Mouse (Mus musculus): ENCODE measurements at regions not wholly inside any gene's neighbourhood (a gene's known extent, or its start where the extent isn't known, plus 50 kb on each side); places are given as distances from the start of the nearest gene placed in this dataset.

GRCm38 (mm10) chr6:67129626-67130025 is 92.4 kb upstream of the Gadd45a start:
- no peak for TF ChIP-seq CTCF (IDR thresholded peaks at IDR 0.05; ENCODE audit: extremely low read depth, insufficient read depth, insufficient read length, insufficient replicate concordance)
- Histone ChIP-seq H3K4me1 (ENCODE audit: control insufficient read depth, insufficient read depth, insufficient read length) (peaks cover 4% of the 10 kb centered on the region; the same call in 1 of the 2 replicates), H3K27ac (ENCODE audit: insufficient read depth, low read length) (no peak overlapping the region), H3K27me3 (ENCODE audit: control insufficient read depth, insufficient read depth, low read length) (no peaks in the 10 kb centered on the region), H3K36me3 (ENCODE audit: control insufficient read depth, insufficient read depth, low read length) (no peaks in the 10 kb centered on the region), H3K4me3 (ENCODE audit: extremely low read depth, insufficient read depth, insufficient read length) (no peak overlapping the region)
- WGBS = 77% methylated on average over 10 of the region's 10 CpGs
- DNase-seq (ENCODE audit: low read depth in 1 of 2, low spot score in 2 of 2) = no peak

- no peak overlapping the region for H3K27ac ChIP-seq (ENCODE audit: insufficient read depth, low read length)
- TF ChIP-seq POLR2A (IDR thresholded peaks at IDR 0.05; ENCODE audit: low read depth, low read length) (no peak), CTCF (IDR thresholded peaks at IDR 0.05; ENCODE audit: extremely low read depth, insufficient read depth, insufficient read length, insufficient replicate concordance) (no peak)
- WGBS = 20% methylated on average over 16 of the region's 16 CpGs
- H3K4me3 ChIP-seq (ENCODE audit: extremely low read depth, insufficient read depth, insufficient read length) = no peak overlapping the region
- DNase-seq (ENCODE audit: low read depth in 1 of 2, low spot score in 2 of 2) = no peak
- no peaks in the 10 kb centered on the region for H3K27me3 ChIP-seq (ENCODE audit: control insufficient read depth, insufficient read depth, low read length)
- H3K4me1 ChIP-seq (ENCODE audit: control insufficient read depth, insufficient read depth, insufficient read length) = peaks cover 4% of the 10 kb centered on the region; the same call in 1 of the 2 replicates
- no peaks in the 10 kb centered on the region for H3K36me3 ChIP-seq (ENCODE audit: control insufficient read depth, insufficient read depth, low read length)
Measured at GRCm38 (mm10) chr6:67128503-67129463, 91.5 kb upstream of the Gadd45a start.

GRCm38 (mm10) chr6:67127727-67128126 is 90.5 kb upstream of the Gadd45a start:
- TF ChIP-seq CTCF (IDR thresholded peaks at IDR 0.05; ENCODE audit: extremely low read depth, insufficient read depth, insufficient read length, insufficient replicate concordance) = no peak
- TF ChIP-seq POLR2A (IDR thresholded peaks at IDR 0.05; ENCODE audit: low read depth, low read length) = no peak
- H3K4me1 ChIP-seq (ENCODE audit: control insufficient read depth, insufficient read depth, insufficient read length) = peaks cover 4% of the 10 kb centered on the region; the same call in 1 of the 2 replicates
- no peak overlapping the region for H3K4me3 ChIP-seq (ENCODE audit: extremely low read depth, insufficient read depth, insufficient read length)
- H3K36me3 ChIP-seq (ENCODE audit: control insufficient read depth, insufficient read depth, low read length) = no peaks in the 10 kb centered on the region
- 84% methylated on average over 4 of the region's 4 CpGs for WGBS
- no peaks in the 10 kb centered on the region for H3K27me3 ChIP-seq (ENCODE audit: control insufficient read depth, insufficient read depth, low read length)
- H3K27ac ChIP-seq (ENCODE audit: insufficient read depth, low read length) = no peak overlapping the region
- no peak for DNase-seq (ENCODE audit: low read depth in 1 of 2, low spot score in 2 of 2)

- no peaks in the 10 kb centered on the region for H3K27me3 ChIP-seq (ENCODE audit: control insufficient read depth, insufficient read depth, low read length)
- TF ChIP-seq CTCF (IDR thresholded peaks at IDR 0.05; ENCODE audit: extremely low read depth, insufficient read depth, insufficient read length, insufficient replicate concordance) (no peak), POLR2A (IDR thresholded peaks at IDR 0.05; ENCODE audit: low read depth, low read length) (no peak)
- no peak overlapping the region for H3K27ac ChIP-seq (ENCODE audit: insufficient read depth, low read length)
- H3K4me1 ChIP-seq (ENCODE audit: control insufficient read depth, insufficient read depth, insufficient read length) = peaks cover 4% of the 10 kb centered on the region; the same call in 1 of the 2 replicates
- no peaks in the 10 kb centered on the region for H3K36me3 ChIP-seq (ENCODE audit: control insufficient read depth, insufficient read depth, low read length)
- no peak overlapping the region for H3K4me3 ChIP-seq (ENCODE audit: extremely low read depth, insufficient read depth, insufficient read length)
- no peak for DNase-seq (ENCODE audit: low read depth in 1 of 2, low spot score in 2 of 2)
- WGBS = 90% methylated on average over 7 of the region's 7 CpGs
Measured at GRCm38 (mm10) chr6:67125715-67126312, 88.6 kb upstream of the Gadd45a start.

- TF ChIP-seq POLR2A (IDR thresholded peaks at IDR 0.05; ENCODE audit: low read depth, low read length) (no peak), CTCF (IDR thresholded peaks at IDR 0.05; ENCODE audit: extremely low read depth, insufficient read depth, insufficient read length, insufficient replicate concordance) (no peak)
- no peak for DNase-seq (ENCODE audit: low read depth in 1 of 2, low spot score in 2 of 2)
- 50% methylated on average over 2 of the region's 2 CpGs for WGBS
- H3K27me3 ChIP-seq (ENCODE audit: control insufficient read depth, insufficient read depth, low read length) = no peaks in the 10 kb centered on the region
- no peak overlapping the region for H3K4me3 ChIP-seq (ENCODE audit: extremely low read depth, insufficient read depth, insufficient read length)
- peaks cover 4% of the 10 kb centered on the region; the same call in 1 of the 2 replicates for H3K4me1 ChIP-seq (ENCODE audit: control insufficient read depth, insufficient read depth, insufficient read length)
- no peaks in the 10 kb centered on the region for H3K36me3 ChIP-seq (ENCODE audit: control insufficient read depth, insufficient read depth, low read length)
- H3K27ac ChIP-seq (ENCODE audit: insufficient read depth, low read length) = no peak overlapping the region
Measured at GRCm38 (mm10) chr6:67124089-67124488, 86.8 kb upstream of the Gadd45a start.

GRCm38 (mm10) chr6:67123071-67123470 is 85.8 kb upstream of the Gadd45a start:
- Histone ChIP-seq H3K4me3 (ENCODE audit: extremely low read depth, insufficient read depth, insufficient read length) (no peak overlapping the region), H3K27me3 (ENCODE audit: control insufficient read depth, insufficient read depth, low read length) (no peaks in the 10 kb centered on the region), H3K4me1 (ENCODE audit: control insufficient read depth, insufficient read depth, insufficient read length) (no peaks in the 10 kb centered on the region), H3K36me3 (ENCODE audit: control insufficient read depth, insufficient read depth, low read length) (no peaks in the 10 kb centered on the region), H3K27ac (ENCODE audit: insufficient read depth, low read length) (no peak overlapping the region)
- WGBS = 74% methylated on average over 4 of the region's 4 CpGs
- TF ChIP-seq CTCF (IDR thresholded peaks at IDR 0.05; ENCODE audit: extremely low read depth, insufficient read depth, insufficient read length, insufficient replicate concordance) (no peak), POLR2A (IDR thresholded peaks at IDR 0.05; ENCODE audit: low read depth, low read length) (no peak)
- DNase-seq (ENCODE audit: low read depth in 1 of 2, low spot score in 2 of 2) = no peak
